Comparison of ENCODE assay signal across 20 mouse cellular contexts in the genomic region with DNA sequence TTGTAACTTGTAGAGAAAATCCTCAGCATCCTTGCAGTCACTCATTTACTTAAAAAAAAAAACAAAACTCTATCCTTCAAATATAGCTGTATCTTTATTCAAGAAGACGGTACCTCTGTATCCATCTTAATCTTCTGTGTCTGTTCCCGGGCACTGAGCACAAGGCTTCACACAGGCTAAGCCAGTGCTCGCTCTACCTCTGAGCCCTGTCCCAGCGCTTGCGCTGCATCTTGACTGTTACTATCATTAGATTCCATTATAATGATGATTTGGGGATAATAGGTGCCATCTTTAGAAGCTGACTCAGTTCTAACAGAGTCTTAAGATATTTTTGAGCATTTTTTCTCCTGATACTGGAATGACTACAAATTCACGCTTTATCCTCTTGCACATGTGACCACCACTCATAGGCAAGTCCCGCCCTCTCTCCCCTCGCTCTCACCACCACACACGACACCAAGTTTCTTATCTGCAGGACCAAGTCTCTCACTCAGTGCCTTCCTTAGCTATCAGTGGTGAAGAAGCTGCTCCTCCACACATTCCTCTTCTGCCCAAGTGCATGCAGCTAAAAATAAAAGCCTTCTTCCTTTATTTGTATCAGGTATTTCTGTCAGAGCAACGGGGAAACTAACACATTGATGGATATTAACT. TPM values are rescaled to one million over a fixed set of nuclear protein-coding genes. Genes with fewer than 3 reads are reported as not detected.
DNase-seq lines count a peak whose midpoint lies in the region; ATAC-seq and TF ChIP-seq lines count a peak whose summit lies in the region.
"Had no signal": no experiment of that assay in that cellular context is flagged by ENCODE, and none has a peak within 500 bp of the region (broad histone marks: within the 10 kb centered on the region; RNA-seq: fewer than 3 reads in every experiment).

No protein-coding gene starts in this region.

- intact Hi-C loops in heart, postnatal 25 days (cut with DNase I) = no loop called here

- no peak for ATAC-seq in heart, embryonic 12.5 days (ENCODE audit: insufficient number of reproducible peaks, low FRiP score)
- peak; percentile 72 for ATAC-seq in erythroid progenitor cell, adult 5-6 weeks (replicated peaks; ENCODE audit: low FRiP score, poor library complexity, severe bottlenecking)
- ATAC-seq in liver, postnatal 0 days = peak; percentile 78
- ATAC-seq: forebrain, embryonic 14.5 days; Patski had no signal

- no peak overlapping the region for H3K9ac ChIP-seq in heart, embryonic 12.5 days
- no peak overlapping the region for H3K9ac ChIP-seq in liver, postnatal 0 days (replicated peaks)
- H3K9ac ChIP-seq: hindbrain, embryonic 12.5 days; midbrain, embryonic 12.5 days had no signal

- H3K9me3 ChIP-seq in heart, embryonic 12.5 days (replicated peaks) = no peaks in the 10 kb centered on the region
- no peaks in the 10 kb centered on the region for H3K9me3 ChIP-seq in liver, postnatal 0 days (ENCODE audit: low read length)
- H3K9me3 ChIP-seq: hindbrain, embryonic 12.5 days; midbrain, embryonic 12.5 days had no signal

- H3K27ac ChIP-seq in heart, embryonic 12.5 days (ENCODE audit: poor library complexity, severe bottlenecking) = no peak overlapping the region
- H3K27ac ChIP-seq in liver, postnatal 0 days (ENCODE audit: low read depth) = no peak overlapping the region
- H3K27ac ChIP-seq: hindbrain, embryonic 12.5 days; midbrain, embryonic 12.5 days had no signal

- peaks cover 14% of the 10 kb centered on the region for H3K36me3 ChIP-seq in heart, embryonic 12.5 days
- H3K36me3 ChIP-seq in liver, postnatal 0 days (replicated peaks; ENCODE audit: insufficient read depth, low read length) = peaks cover 7% of the 10 kb centered on the region
- H3K36me3 ChIP-seq: hindbrain, embryonic 12.5 days; midbrain, embryonic 12.5 days had no signal

- TF ChIP-seq EP300 in liver, postnatal 0 days (IDR thresholded peaks at IDR 0.05; ENCODE audit: low read depth) = peak; percentile 44; the same call in 1 of the 2 replicates

- H3K27me3 ChIP-seq in heart, embryonic 12.5 days (replicated peaks) = no peaks in the 10 kb centered on the region
- H3K27me3 ChIP-seq in liver, postnatal 0 days (ENCODE audit: insufficient read depth, low read length) = no peaks in the 10 kb centered on the region
- H3K27me3 ChIP-seq: hindbrain, embryonic 12.5 days; midbrain, embryonic 12.5 days; Patski had no signal

- H3K4me2 ChIP-seq in heart, embryonic 12.5 days = peak overlapping the region; percentile 43
- no peak overlapping the region for H3K4me2 ChIP-seq in liver, postnatal 0 days (ENCODE audit: low read depth, low read length)
- H3K4me2 ChIP-seq: hindbrain, embryonic 12.5 days; midbrain, embryonic 12.5 days had no signal

- H3K4me3 ChIP-seq in heart, embryonic 12.5 days = no peak overlapping the region
- no peak overlapping the region for H3K4me3 ChIP-seq in liver, postnatal 0 days (ENCODE audit: low read depth, low read length)
- H3K4me3 ChIP-seq: hindbrain, embryonic 12.5 days; midbrain, embryonic 12.5 days had no signal

- no peak for DNase-seq in heart, postnatal 25 days (ENCODE audit: low spot score)
- peak; percentile 88 for DNase-seq in MEL-GATA-1-ER (ENCODE audit: extremely low read depth, low read depth)
- DNase-seq in liver, postnatal 0 days = no peak
- no peak for DNase-seq in right cerebral cortex, adult 18-20 months
- no peak for DNase-seq in adrenal gland, adult (ENCODE audit: inconsistent age in 2 of 2, low spot score in 1 of 2)
- DNase-seq: cerebellum, postnatal 10 days; kidney, adult 9 months; kidney, postnatal 4 days; layer of hippocampus, postnatal 36 days; left cerebral cortex, postnatal 4 days; lung, adult 18-20 months; lung, postnatal 36 days; right cerebral cortex, postnatal 25 days; thymus, postnatal 25 days had no signal

- TF ChIP-seq CTCF in liver, postnatal 0 days (IDR thresholded peaks at IDR 0.05; ENCODE audit: low read depth) = no peak

- WGBS in heart, embryonic 12.5 days = 44% methylated on average over 10 of the region's 10 CpGs
- 63% methylated on average over 10 of the region's 10 CpGs for WGBS in liver, postnatal 0 days (ENCODE audit: insufficient replicate concordance)

- peaks cover 30% of the 10 kb centered on the region for H3K4me1 ChIP-seq in heart, embryonic 12.5 days (replicated peaks)
- H3K4me1 ChIP-seq in liver, postnatal 0 days (ENCODE audit: insufficient read depth) = peaks cover 3% of the 10 kb centered on the region; the same call in 1 of the 2 replicates
- H3K4me1 ChIP-seq: hindbrain, embryonic 12.5 days; midbrain, embryonic 12.5 days had no signal

RNA-seq across cellular contexts. Expression of gene Ppp2r5a, which starts 28.0 kb away (rescaled TPM):
- 43.0 and 45.6 TPM in 2 replicates for polyA plus RNA-seq in heart, embryonic 12.5 days (2016; fragmentation: Nextera tagmentation; extraction: Ambion mirVana)
- total RNA-seq in heart, postnatal 25 days (2021) = 100 to 1,000 TPM; 103 to 110 TPM
- total RNA-seq in erythroid progenitor cell, adult 5-6 weeks (2015; ENCODE audit: low replicate concordance) = 59.1 and 84.3 TPM in 2 replicates
- 60.7 and 94.6 TPM in 2 replicates for total RNA-seq in erythroid progenitor cell, adult 5-6 weeks (2017; ENCODE audit: low replicate concordance)
- 27.1 and 30.7 TPM in 2 replicates for polyA plus RNA-seq in liver, postnatal 0 days (2015; fragmentation: Nextera tagmentation; extraction: Ambion mirVana)

RNA-seq across cellular contexts. Expression of gene Tmem206, which starts 49.4 kb away (rescaled TPM):
- polyA plus RNA-seq in heart, embryonic 12.5 days (2016; fragmentation: Nextera tagmentation; extraction: Ambion mirVana) = 16.6 and 18.1 TPM in 2 replicates
- 1 to 10 TPM; 3.5 to 4.1 TPM for total RNA-seq in heart, postnatal 25 days (2021)
- total RNA-seq in erythroid progenitor cell, adult 5-6 weeks (2015; ENCODE audit: low replicate concordance) = 20.5 and 34.4 TPM in 2 replicates
- 15.7 and 22.9 TPM in 2 replicates for total RNA-seq in erythroid progenitor cell, adult 5-6 weeks (2017; ENCODE audit: low replicate concordance)
- polyA plus RNA-seq in liver, postnatal 0 days (2015; fragmentation: Nextera tagmentation; extraction: Ambion mirVana) = 3.8 and 4.4 TPM in 2 replicates

RNA-seq across cellular contexts. Expression of gene Nenf, which starts 57.1 kb away (rescaled TPM):
- polyA plus RNA-seq in heart, embryonic 12.5 days (2016; fragmentation: Nextera tagmentation; extraction: Ambion mirVana) = 103 and 105 TPM in 2 replicates
- total RNA-seq in heart, postnatal 25 days (2021) = 100 to 1,000 TPM in 1 of 2 experiments, 10 to 100 TPM in 1; 98.8 to 102 TPM
- 26.4 and 47.6 TPM in 2 replicates for total RNA-seq in erythroid progenitor cell, adult 5-6 weeks (2015; ENCODE audit: low replicate concordance)
- 21.2 and 34.5 TPM in 2 replicates for total RNA-seq in erythroid progenitor cell, adult 5-6 weeks (2017; ENCODE audit: low replicate concordance)
- 36.6 and 37.0 TPM in 2 replicates for polyA plus RNA-seq in liver, postnatal 0 days (2015; fragmentation: Nextera tagmentation; extraction: Ambion mirVana)
